Mouse (Mus musculus) layer of hippocampus, adult 8-10 months (tissue): ENCODE measurements around the gene Vta1. TPM values are rescaled to one million over a fixed set of nuclear protein-coding genes. Genes with fewer than 3 reads are reported as not detected.
A peak's percentile ranks its signal among the peaks of the same experiment; 100 is the strongest.

Source experiments
- DNase-seq, 2 experiments: peaks; one replicate each; pipeline ENCODE4 v3.0.0; 2022; ENCODE audit warnings: low spot score in 2 of 2
- total RNA-seq, 4 experiments: library from RNA; stranded (reverse); gene quantifications; 2 replicates each; pipeline ENCODE4 v1.2.4; 2022

Gene Vta1
- 10 to 100 TPM; 54.8 to 65.4 (median 58.5) TPM for total RNA-seq

GRCm38 (mm10) chr10:14705072-14706066 is at the start of gene Vta1, which contains the start of gene Nmbr:
Gene Vta1 (minus strand): TSS chr10:14705560.
Gene Nmbr (plus strand): TSS chr10:14705591.
- DNase-seq = peak; percentile 98 to 99

- DNase-seq = peak; percentile 7 to 30
These were observed 28.9 kb upstream of the Vta1 start for GRCm38 (mm10) chr10:14734285-14734684.

- peak; percentile 34 to 59 for DNase-seq
These were observed 20.3 kb upstream of the Vta1 start for GRCm38 (mm10) chr10:14725671-14726070.

GRCm38 (mm10) chr10:14718114-14718513 is 12.8 kb upstream of the Vta1 start, which contains the start of gene Gje1:
Gene Gje1 (minus strand): TSS chr10:14718214.
- no peak for DNase-seq

- DNase-seq = no peak
These were observed 1.4 kb downstream of the Vta1 start for GRCm38 (mm10) chr10:14703830-14704420.

GRCm38 (mm10) chr10:14703239-14703638 is 2.1 kb downstream of the Vta1 start:
- no peak for DNase-seq

- DNase-seq = no peak
These were observed 15.0 kb downstream of the Vta1 start for GRCm38 (mm10) chr10:14690349-14690748.

GRCm38 (mm10) chr10:14688785-14689442 is 16.4 kb downstream of the Vta1 start:
- no peak for DNase-seq

GRCm38 (mm10) chr10:14685663-14686062 is 19.7 kb downstream of the Vta1 start:
- DNase-seq = no peak

- DNase-seq = no peak
These were observed 39.2 kb downstream of the Vta1 start for GRCm38 (mm10) chr10:14666147-14666546.

GRCm38 (mm10) chr10:14660875-14661274 is 44.5 kb downstream of the Vta1 start:
- DNase-seq = no peak

- DNase-seq = no peak
These were observed 65.7 kb downstream of the Vta1 start for GRCm38 (mm10) chr10:14639635-14640034.

- no peak for DNase-seq
These were observed 66.3 kb downstream of the Vta1 start for GRCm38 (mm10) chr10:14639043-14639442.

GRCm38 (mm10) chr10:14625706-14626105 is 79.7 kb downstream of the Vta1 start:
- no peak for DNase-seq

GRCm38 (mm10) chr10:14619156-14619555 is 86.2 kb downstream of the Vta1 start:
- DNase-seq = no peak

- DNase-seq = no peak
These were observed 87.1 kb downstream of the Vta1 start for GRCm38 (mm10) chr10:14618301-14618700.

- no peak for DNase-seq
These were observed 89.9 kb downstream of the Vta1 start for GRCm38 (mm10) chr10:14615441-14615840.

- no peak for DNase-seq
These were observed 97.8 kb downstream of the Vta1 start for GRCm38 (mm10) chr10:14607597-14607996.
